Mouse (Mus musculus) E14TG2a.4 (cell line): ENCODE measurements around the gene Myrf.
"Not testable (repeated sequence)": the region's sequence is repeated elsewhere in the genome, so short reads cannot be mapped to it uniquely, and the experiment has no call there.

ENCODE experiments used
- CTCF ChIP-seq: conservative IDR thresholded peaks from 2 replicates; pipeline ENCODE4 v1.5.1; 2014; ENCODE audit warnings: low read length
- POU5F1 ChIP-seq: IDR thresholded peaks from 2 replicates; pipeline ENCODE4 v1.6.1; 2014; ENCODE audit warnings: low read length, borderline replicate concordance

DNA sequence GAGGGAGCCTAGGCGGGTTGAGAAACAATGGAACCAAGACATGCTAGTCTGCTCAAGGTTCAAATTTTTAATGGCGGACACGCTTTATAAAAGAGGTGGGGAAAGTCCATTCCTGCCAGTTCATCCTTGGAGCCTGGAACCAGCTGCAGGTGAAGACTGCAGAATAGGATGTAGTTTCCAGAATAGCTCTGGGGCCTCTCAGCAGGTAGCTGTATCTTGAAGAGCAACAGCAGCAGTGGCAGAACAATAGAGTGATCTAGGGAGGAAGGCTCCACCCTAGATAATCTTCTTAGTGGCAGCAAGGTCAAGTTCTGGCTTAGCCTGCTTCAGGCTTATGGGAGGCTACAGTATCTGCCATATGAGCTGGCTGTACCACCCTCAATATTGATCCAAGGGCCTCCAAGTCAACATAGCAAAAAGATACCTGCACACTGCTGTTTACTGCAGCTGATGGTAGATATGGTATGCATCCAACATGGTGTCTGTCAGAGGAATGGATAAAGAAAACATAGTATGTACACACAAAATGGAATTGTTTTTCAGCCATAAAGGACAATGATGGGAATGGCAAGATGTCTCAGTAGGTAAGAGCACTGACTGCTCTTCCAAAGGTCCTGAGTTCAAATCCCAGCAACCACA is 70.7 kb downstream of the Myrf start:
- not testable (repeated sequence) for TF ChIP-seq CTCF, POU5F1
